Mouse (Mus musculus): Measurements from ENCODE around the gene Rnf123. TPM values are rescaled to one million over a fixed set of nuclear protein-coding genes. Genes with fewer than 3 reads are reported as not detected.

The Rnf123 gene
- polyA plus RNA-seq, 1 experiment: 184 TPM

DNA sequence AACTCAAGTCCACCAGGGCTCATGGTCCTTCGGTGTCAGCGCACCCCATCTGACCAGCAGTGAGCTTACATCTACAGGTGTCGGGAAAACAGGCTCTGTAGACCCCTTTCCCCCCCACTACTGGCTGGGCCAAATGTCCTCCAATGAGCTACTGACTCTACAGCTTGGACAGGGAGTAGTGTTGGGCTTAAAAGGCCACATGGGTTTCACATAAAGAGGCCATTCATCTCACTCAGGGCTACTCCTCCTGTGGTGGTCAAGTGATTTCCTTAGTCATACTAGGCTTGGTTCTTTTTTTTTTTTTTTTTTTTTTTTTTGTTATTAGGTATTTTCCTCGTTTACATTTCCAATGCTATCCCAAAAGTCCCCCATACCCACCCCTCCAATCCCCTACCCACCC is 40.8 kb upstream of the Rnf123 start:
- TF ChIP-seq POLR2A (IDR thresholded peaks at IDR 0.05; ENCODE audit: borderline replicate concordance, insufficient read depth, low read length): no peak
- TF ChIP-seq CTCF (IDR thresholded peaks at IDR 0.05; ENCODE audit: borderline replicate concordance, insufficient read depth, low read depth, low read length): no peak
- WGBS: 95% methylated on average over 3 of the region's 4 CpGs
- no peak overlapping the region for H3K27ac ChIP-seq (ENCODE audit: insufficient read depth, low read length)
- no peak for DNase-seq
- peaks cover 83% of the 10 kb centered on the region for H3K4me1 ChIP-seq (ENCODE audit: control insufficient read depth, insufficient read depth, low read length)
- H3K4me3 ChIP-seq (replicated peaks; ENCODE audit: insufficient read depth, low read depth, low read length): no peak overlapping the region
- no peaks in the 10 kb centered on the region for H3K27me3 ChIP-seq (ENCODE audit: control insufficient read depth, insufficient read depth, low read length)

DNA sequence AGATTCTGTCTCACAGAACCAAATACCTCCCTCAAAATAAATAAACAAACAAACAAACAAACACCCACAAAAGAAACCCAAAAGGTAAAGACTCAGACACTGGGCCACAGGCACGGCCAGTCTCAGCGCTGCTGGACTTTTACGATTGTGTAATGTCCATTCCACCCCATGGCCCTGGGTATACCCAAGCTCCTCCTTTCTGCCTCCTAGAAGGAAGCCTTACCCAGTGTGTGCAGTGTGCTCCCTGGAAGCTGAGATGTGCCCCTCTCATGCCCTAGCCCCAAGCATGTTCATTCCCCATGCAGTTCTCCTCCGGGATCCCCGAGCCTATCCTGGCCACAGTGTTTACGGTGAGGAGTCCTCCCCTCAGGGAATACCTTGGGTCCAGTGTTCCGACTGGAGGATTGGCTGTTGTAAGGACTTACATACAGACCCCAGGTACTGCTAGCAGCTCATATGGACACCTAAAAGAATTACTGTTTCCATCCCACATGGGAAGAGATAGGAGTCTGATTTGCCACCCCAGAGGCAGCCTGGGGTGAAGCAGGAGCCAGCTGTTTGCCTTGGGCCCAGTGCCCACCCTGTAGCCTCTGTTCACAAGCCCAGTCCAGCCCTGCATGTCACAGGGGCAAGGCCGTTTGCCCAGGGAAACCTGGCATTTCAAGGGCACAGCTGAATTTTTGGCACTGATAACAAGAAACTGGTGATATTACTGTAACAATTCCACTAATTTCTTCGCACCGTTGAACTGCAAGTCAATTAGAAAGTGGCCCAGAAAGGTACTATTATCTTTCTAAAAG is 38.2 kb upstream of the Rnf123 start:
- Histone ChIP-seq H3K27me3 (ENCODE audit: control insufficient read depth, insufficient read depth, low read length) (no peaks in the 10 kb centered on the region), H3K4me3 (replicated peaks; ENCODE audit: insufficient read depth, low read depth, low read length) (no peak overlapping the region), H3K4me1 (ENCODE audit: control insufficient read depth, insufficient read depth, low read length) (peaks cover 57% of the 10 kb centered on the region), H3K27ac (ENCODE audit: insufficient read depth, low read length) (peak overlapping the region; percentile 57; the same call in 1 of the 2 replicates)
- 54% methylated on average over 10 of the region's 10 CpGs for WGBS
- DNase-seq: no peak
- TF ChIP-seq CTCF (IDR thresholded peaks at IDR 0.05; ENCODE audit: borderline replicate concordance, insufficient read depth, low read depth, low read length): no peak
- TF ChIP-seq POLR2A (IDR thresholded peaks at IDR 0.05; ENCODE audit: borderline replicate concordance, insufficient read depth, low read length): no peak

- no peak overlapping the region for H3K4me3 ChIP-seq (replicated peaks; ENCODE audit: insufficient read depth, low read depth, low read length)
- H3K4me1 ChIP-seq (ENCODE audit: control insufficient read depth, insufficient read depth, low read length): peaks cover 56% of the 10 kb centered on the region
- peak overlapping the region; percentile 28 for H3K27ac ChIP-seq (ENCODE audit: insufficient read depth, low read length)
- no peaks in the 10 kb centered on the region for H3K27me3 ChIP-seq (ENCODE audit: control insufficient read depth, insufficient read depth, low read length)
- TF ChIP-seq POLR2A (IDR thresholded peaks at IDR 0.05; ENCODE audit: borderline replicate concordance, insufficient read depth, low read length): no peak
- no peak for DNase-seq
- 88% methylated on average over 8 of the region's 8 CpGs for WGBS
These were observed 37.5 kb upstream of the Rnf123 start for GRCm38 (mm10) chr9:108120671-108121070.

DNA sequence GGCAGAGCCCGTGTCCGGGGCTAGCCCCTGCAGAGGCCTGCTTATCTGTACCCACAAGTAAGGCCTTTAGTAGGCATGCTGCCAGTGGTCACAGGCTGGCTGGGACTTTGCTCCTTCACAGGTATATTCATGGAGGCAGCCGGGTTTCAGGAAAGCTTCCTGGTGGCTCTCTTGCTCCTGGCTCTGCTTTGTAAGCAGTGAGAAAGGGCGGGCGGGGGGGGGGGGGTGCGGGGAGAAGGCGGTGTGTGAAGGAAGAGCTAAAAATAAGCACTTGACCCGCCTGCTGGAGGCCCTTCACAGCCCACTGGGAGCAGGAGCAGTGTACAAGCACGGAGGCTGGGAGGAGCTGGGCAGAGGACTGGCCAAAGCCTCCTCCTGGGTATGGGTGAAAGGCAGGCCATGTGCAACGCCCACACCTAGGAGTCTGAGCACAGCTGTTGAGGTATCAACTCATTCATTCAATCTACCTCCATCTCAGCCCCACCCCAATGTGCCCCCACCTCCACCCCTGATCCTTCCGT is 36.8 kb upstream of the Rnf123 start:
- Histone ChIP-seq H3K4me3 (replicated peaks; ENCODE audit: insufficient read depth, low read depth, low read length) (no peak overlapping the region), H3K4me1 (ENCODE audit: control insufficient read depth, insufficient read depth, low read length) (peaks cover 55% of the 10 kb centered on the region), H3K27me3 (ENCODE audit: control insufficient read depth, insufficient read depth, low read length) (no peaks in the 10 kb centered on the region), H3K27ac (ENCODE audit: insufficient read depth, low read length) (peak overlapping the region; percentile 63)
- peak in 1 of 2 experiments; percentile 59 for DNase-seq
- TF ChIP-seq POLR2A (IDR thresholded peaks at IDR 0.05; ENCODE audit: borderline replicate concordance, insufficient read depth, low read length) (no peak), CTCF (IDR thresholded peaks at IDR 0.05; ENCODE audit: borderline replicate concordance, insufficient read depth, low read depth, low read length) (no peak)
- WGBS: 8% methylated on average over 11 of the region's 11 CpGs

DNA sequence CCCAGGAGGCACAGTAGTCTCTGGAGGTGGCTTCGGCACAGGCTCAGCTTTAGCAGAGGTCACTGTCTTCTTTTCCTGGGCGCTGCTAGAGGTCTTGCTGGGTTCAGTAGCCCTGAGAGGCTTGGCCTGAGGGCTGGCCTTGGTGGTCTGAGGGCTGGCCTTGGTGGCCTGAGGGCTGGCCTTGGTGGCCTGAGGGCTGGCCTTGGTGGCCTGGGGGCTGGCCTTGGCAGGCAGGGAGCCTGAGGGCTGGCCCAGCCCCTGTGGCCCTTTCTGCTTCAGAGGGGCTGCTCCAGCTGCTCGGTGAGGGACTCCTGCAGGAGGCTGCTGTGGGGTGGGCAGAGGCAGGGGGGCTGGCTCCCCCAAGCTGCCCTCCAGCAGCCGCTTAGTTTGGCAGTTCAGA is 34.0 kb upstream of the Rnf123 start:
- no peak overlapping the region for H3K27ac ChIP-seq (ENCODE audit: insufficient read depth, low read length)
- no peaks in the 10 kb centered on the region for H3K27me3 ChIP-seq (ENCODE audit: control insufficient read depth, insufficient read depth, low read length)
- 58% methylated on average over 4 of the region's 4 CpGs for WGBS
- DNase-seq: no peak
- TF ChIP-seq POLR2A (IDR thresholded peaks at IDR 0.05; ENCODE audit: borderline replicate concordance, insufficient read depth, low read length) (no peak), CTCF (IDR thresholded peaks at IDR 0.05; ENCODE audit: borderline replicate concordance, insufficient read depth, low read depth, low read length) (no peak)
- H3K4me3 ChIP-seq (replicated peaks; ENCODE audit: insufficient read depth, low read depth, low read length): no peak overlapping the region
- H3K4me1 ChIP-seq (ENCODE audit: control insufficient read depth, insufficient read depth, low read length): peaks cover 56% of the 10 kb centered on the region

DNA sequence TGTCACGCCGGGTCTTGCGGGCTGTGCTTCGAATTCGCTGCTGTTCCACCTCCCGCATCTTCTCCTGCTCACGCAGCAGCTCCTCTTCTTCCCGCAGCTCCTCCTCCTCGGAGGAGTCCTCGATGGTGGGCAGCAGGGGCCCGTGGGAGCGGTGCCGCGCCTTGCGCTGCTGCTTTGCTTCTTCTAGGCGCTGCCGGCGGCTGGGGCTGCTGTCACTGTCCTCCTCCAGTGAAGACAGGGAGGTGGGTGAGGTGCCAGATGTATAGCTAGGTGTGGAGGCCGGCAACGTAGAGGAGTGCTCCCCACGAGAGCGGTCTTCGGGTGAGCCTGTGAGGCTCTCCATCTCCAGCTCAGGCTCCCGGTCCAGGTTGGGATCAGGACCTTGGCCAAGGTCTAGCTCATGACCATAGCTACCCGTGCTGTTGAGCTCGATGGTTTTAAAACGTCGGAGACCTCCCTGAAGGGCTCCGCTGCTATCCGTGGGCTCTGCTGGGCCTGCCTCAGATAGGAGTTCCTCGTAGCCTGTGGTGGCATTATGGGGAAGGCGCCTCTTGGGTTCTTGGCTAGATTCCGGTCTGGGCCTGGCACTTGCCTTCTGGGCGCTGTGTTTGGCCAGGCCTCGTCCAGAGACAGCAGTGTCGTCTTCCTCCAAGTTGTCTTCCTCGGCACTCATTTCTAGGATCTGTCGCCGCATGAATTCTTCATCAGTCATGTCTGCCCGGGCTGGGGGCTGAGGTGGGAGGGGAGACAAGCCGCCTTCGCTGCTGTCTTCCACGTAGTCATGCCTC is 32.3 kb upstream of the Rnf123 start:
- WGBS: 55% methylated on average over 43 of the region's 43 CpGs

DNA sequence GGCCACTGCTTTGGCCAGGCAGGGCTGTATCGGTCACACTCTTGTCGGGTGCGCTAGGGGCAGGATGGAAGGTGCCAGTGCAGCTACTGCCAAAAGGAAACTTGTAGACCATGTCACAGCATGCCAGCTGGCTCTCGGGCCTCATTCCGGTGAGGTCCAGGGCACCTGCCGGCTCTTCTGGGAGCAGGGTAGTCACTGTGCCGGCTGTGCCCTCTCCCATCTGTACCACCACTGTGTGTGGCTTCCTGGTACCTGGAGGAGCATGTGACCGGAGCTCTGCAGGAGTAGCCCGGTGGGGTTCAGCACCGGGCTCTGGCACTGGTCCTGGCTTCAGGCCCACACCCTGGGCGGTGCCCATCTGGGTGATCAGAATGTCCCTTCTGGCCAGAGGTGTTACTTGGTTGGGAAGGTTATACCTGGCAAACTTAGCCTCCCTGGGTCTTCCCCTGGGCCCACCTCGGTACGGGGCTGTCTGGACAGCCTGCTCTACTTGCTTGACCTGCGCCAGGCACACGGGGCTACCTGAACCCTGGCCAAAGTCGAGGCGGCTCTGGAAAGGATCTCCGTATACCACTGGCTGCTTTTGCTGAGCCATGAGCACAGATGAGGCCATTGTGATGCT is 29.7 kb upstream of the Rnf123 start:
- TF ChIP-seq POLR2A (IDR thresholded peaks at IDR 0.05; ENCODE audit: borderline replicate concordance, insufficient read depth, low read length) (no peak), CTCF (IDR thresholded peaks at IDR 0.05; ENCODE audit: borderline replicate concordance, insufficient read depth, low read depth, low read length) (no peak)
- peak; percentile 84 to 88 for DNase-seq
- WGBS: 14% methylated on average over 18 of the region's 18 CpGs

More for the DNA sequence above, 32.3 kb upstream of the Rnf123 start:
- Histone ChIP-seq H3K4me1 (ENCODE audit: control insufficient read depth, insufficient read depth, low read length) (peaks cover 57% of the 10 kb centered on the region), H3K27me3 (ENCODE audit: control insufficient read depth, insufficient read depth, low read length) (no peaks in the 10 kb centered on the region), H3K27ac (ENCODE audit: insufficient read depth, low read length) (peak overlapping the region; percentile 1; the same call in 1 of the 2 replicates), H3K4me3 (replicated peaks; ENCODE audit: insufficient read depth, low read depth, low read length) (no peak overlapping the region)
- TF ChIP-seq POLR2A (IDR thresholded peaks at IDR 0.05; ENCODE audit: borderline replicate concordance, insufficient read depth, low read length) (no peak), CTCF (IDR thresholded peaks at IDR 0.05; ENCODE audit: borderline replicate concordance, insufficient read depth, low read depth, low read length) (no peak)
- peak; percentile 65 to 66 for DNase-seq

More for the DNA sequence above, 29.7 kb upstream of the Rnf123 start:
- peak overlapping the region; percentile 67 for H3K27ac ChIP-seq (ENCODE audit: insufficient read depth, low read length)
- peaks cover 50% of the 10 kb centered on the region for H3K4me1 ChIP-seq (ENCODE audit: control insufficient read depth, insufficient read depth, low read length)
- no peaks in the 10 kb centered on the region for H3K27me3 ChIP-seq (ENCODE audit: control insufficient read depth, insufficient read depth, low read length)
- H3K4me3 ChIP-seq (replicated peaks; ENCODE audit: insufficient read depth, low read depth, low read length): no peak overlapping the region

Measured in cerebellum, adult 2 months (tissue).